Mouse (Mus musculus) cortical plate, adult 2 months (tissue): ENCODE measurements around the gene 6430548M08Rik.

Experiments
- CTCF ChIP-seq: fragments of 200-500 bp; IDR thresholded peaks from 2 replicates; pipeline ENCODE4 v1.5.1; 2011; ENCODE audit warnings: mild to moderate bottlenecking, control low read depth, low read length; ENCODE audit not compliant: insufficient read depth; ENCODE audit errors: extremely low read depth
- POLR2A ChIP-seq: fragments of 200-500 bp; IDR thresholded peaks from 2 replicates; pipeline ENCODE4 v1.6.1; 2011; ENCODE audit warnings: mild to moderate bottlenecking, low read length, control low read depth; ENCODE audit not compliant: insufficient read depth; ENCODE audit errors: extremely low read depth

- TF ChIP-seq CTCF (no peak), POLR2A (no peak)
These were observed 21.7 kb downstream of the 6430548M08Rik start for GRCm38 (mm10) chr8:120135687-120136086.
